Mouse (Mus musculus) lung, postnatal 0 days (tissue): ENCODE data around the gene Gm9508.

Source experiments
- CTCF ChIP-seq: IDR thresholded peaks from 2 replicates; pipeline ENCODE4 v1.5.1; 2016; ENCODE audit warnings: antibody characterized with exemption, mild to moderate bottlenecking
- EP300 ChIP-seq: IDR thresholded peaks from 2 replicates; pipeline ENCODE4 v1.6.1; 2016; ENCODE audit warnings: antibody characterized with exemption, mild to moderate bottlenecking, control low read depth

DNA sequence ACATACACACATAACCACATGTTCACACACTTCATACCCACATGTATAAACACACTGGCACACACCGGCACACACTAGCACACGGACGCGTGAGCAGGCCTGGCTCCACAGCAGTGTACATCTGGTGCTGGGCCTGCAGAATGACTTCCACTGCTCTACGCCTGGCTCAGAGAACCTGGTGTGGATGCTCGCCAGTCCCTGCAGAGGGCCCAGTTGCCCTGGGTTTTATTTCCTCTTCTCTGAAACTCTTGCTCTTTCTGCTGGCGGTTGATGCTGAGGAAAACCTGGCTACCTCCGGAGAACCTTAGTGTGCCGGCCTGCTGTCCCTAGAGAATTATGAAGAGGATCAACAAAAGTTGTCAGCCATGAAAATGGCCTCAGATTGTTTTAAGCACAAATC lies 45.0 kb downstream of the Gm9508 start:
- TF ChIP-seq CTCF (no peak), EP300 (no peak)
